Mouse (Mus musculus) adrenal gland, postnatal 36 days (tissue): ENCODE measurements around the gene Hnf4a. TPM values are rescaled to one million over a fixed set of nuclear protein-coding genes. Genes with fewer than 3 reads are reported as not detected.
A peak's percentile ranks its signal among the peaks of the same experiment; 100 is the strongest.

ENCODE experiments used
- DNase-seq, 2 experiments: peaks; one replicate each; pipeline ENCODE4 v3.0.0; 2021; ENCODE audit warnings: mixed read lengths in 1 of 2
- total RNA-seq, 2 experiments: library from RNA; stranded (reverse); gene quantifications; 2 replicates each; pipeline ENCODE4 v1.2.3; 2021

Gene Hnf4a
- total RNA-seq, 2 experiments from 2014 or later: 0.40 TPM; not detected in 1

DNA sequence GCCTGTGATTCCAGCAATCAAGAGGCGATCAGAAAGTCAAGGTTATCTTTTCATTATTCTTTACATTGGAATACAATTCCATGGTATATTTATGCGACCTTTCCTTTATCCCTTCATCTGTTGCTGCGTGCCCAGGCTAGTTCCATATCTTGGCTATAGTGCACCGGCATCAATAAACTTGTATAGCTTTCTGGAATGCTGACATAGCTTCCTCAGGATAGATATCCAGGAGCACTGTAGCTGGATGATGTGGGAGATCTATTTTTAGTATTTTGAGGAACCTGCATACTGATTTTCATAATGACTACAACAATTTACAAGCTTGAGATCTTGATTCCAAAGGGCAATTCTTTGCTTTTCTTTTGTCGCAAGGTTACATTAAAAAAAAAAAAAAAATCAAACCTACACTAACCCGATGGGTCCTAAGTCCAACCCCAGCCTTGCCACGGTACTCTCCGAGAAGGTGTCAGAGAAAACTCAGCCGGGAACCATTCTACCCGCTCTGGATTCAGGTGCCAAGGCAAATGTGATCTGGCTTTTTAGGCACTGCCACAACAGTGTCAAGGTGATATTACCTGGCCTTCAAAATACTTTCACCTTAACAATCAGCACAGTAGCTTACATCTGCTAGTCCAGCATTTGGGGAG, 87.2 kb downstream of the Hnf4a start:
- DNase-seq: no peak

DNA sequence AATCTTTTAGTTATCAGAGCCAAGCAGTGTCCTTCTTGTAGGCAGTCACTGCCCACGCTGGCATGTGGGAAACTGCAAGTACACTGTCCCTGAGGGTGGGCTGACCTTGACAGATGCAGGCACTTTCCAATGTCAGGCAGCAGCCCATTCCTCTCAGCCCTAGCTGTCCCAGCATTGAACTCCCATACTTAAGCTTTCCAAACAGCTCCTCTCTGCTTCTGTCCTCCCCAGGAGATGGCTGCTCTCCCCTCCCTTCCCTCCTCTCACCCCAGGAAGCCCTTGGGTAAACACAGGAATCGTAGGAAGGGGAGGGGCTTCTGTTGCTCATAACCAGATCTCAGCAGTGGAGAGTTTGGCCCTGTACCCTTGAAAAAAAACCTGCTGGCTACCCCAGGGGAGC, 88.5 kb downstream of the Hnf4a start:
- peak; percentile 47 to 52 for DNase-seq

DNA sequence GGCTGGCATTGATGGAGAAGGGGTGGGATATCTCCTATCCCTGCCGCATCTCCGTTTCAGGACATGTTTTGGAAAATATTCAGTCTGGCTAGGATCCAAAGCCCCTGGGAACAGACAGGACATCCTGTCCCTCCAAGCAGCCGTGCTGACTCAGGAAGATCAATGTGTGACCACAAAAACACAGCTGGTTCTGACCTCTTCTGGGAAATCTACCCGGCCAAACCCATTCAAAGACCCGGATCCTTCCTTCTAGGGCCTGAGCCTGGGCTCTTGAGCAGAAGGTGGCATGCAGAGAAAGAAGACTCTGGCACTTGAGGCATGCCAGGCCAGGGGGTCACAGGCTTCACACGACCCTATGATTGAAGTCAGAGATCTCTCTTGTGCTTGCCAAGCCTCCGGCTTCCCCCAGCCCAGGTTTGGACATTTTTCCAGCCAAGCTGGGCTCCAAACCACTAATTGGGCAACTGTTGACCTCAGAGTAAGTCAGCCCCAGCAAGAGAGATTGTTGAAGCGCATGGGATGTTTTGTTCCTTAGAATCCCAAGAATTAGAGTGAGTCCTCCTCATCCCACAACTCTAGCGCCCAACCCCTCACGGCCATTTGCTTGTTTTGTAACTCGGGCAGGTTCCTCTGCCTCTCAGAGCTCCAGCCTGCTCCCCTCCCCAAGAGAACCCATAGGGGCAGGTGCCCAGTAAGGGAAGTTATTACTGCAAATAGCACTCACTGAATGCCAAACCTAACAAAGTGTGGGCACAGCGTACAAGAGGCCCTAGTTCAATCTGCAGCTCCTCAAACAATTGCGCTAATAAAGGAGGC, 89.7 kb downstream of the Hnf4a start:
- DNase-seq: peak; percentile 50 to 79

DNA sequence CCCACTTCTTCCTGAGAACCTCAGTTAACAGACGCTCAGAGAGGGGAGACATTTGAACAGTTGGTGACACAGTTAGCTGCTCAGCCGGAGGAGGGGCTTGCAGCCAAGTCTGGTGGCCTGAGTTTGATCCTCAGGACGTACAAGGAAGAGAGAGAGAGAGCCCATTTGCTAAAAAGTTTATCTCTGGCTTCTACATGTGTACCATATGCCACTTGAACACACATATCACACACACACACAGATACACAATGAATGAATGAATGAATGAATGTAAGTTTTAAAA, 90.2 kb downstream of the Hnf4a start:
- DNase-seq: no peak

DNA sequence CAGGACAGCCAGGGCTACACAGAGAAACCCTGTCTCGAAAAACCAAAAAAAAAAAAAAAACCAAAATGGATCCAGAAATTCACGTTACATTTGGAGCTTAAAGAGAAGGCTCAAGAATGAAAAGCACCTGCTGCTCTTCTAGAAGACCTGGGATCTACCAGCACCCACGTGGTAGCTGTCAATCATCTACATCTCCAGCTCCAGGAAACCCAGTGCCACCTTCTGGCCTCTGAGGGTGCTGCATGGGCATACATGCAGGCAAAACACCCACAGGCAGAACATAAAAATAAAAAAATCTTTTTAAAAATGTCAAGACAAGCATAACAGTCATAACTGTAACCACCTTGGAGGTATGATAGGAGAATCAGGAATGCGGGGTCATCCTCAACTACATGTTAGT, 91.1 kb downstream of the Hnf4a start:
- peak; percentile 59 to 69 for DNase-seq

DNA sequence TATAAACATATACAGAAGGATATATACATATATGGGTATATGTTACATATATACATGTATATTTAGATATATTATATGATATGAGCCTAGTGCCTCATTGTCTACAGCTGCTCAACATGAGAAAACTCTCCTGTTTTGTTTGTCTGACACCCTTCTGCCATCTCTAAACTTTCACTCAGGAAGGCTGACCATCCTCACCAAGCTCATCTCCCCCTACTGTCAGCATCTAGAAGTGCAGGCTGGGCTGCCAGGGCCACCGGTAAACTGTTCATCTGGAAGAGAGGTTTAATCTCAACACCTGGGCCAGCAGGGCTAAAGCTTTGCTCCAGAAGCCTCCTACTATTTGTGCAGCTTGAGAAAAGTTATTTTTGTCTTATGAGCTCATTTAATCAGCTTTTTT, 92.6 kb downstream of the Hnf4a start:
- DNase-seq: peak; percentile 77 to 85

DNA sequence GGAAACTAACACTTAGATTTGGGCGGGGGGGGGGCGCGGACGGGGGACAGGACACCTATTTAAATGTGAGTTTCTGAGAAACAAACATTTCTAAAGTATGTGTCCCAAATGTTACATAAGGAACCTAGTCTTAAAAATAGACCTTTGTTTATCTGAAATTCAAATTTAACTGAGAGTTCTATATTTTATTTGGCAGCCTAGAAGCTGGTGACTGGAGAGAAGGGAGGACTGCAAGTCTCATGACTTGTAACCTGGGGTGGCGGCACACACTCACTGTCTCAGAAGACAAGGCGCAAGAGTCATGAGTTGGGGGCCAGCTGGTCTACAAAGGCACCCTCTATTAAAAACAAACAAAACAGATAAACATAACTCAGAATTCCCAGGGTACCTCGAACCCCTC, 94.5 kb downstream of the Hnf4a start:
- no peak for DNase-seq

DNA sequence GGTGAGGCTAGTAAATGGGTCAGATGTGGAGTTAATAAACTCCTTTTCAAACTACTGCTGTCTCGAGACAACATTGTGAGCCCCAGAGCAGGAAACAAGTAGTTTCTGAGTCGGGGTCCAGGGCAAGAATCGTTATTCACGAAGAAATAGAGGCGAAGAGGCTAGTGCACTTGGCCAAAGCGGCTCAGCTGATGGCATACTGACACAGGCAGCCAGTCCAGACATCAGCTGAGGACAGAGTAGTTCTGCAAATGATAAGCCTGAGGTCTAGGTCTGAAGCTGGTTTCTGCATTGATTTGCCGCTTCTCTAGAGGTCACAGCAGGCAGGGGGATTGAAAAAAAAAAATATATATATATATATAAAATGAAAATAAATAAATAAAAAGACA, 95.1 kb downstream of the Hnf4a start:
- DNase-seq: no peak

DNA sequence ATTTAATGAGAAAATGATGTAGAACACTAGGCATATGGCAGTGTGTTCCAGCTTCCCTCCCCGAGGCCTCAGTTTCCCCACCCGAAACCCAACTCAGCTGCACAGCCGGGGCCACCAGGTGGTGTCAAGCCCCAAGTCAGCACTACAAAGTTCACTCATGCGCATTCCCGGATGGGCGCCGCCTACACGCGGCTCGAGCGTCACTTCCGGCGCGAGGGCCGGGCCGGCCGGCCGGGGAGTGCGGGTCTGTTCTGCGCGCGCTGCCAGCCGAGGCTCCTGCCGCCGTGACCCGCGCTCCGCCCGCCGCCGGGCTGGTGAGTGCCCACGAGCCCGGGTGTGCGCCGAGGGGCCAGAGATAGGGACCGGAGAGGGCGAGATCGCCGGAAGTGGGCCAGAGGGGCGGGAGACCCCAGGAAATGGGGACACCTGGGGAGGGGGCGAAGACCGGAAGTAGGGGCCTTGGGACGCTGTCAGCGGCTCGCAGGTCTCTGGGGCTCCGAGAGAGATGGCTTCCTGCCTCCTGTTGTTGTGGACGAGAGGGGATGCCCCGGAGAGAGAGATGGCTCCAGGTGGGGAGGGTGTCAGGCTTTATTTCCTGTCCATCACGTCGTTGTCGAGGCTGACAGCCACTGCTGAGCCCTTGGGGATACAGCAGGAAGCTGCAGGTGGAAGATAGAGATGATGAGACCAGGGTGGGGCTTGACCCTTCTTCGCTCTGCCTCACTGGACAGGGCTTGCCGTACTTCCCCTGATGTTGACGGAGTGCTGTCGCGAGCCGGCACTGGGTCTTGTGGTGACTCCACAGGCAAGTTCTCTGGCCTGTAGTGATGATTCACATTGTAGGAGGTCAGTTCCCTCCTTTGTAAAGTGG, 95.7 kb downstream of the Hnf4a start, which contains the start of gene Ttpal:
TSS of gene Ttpal (plus strand) at position 214 of the 871 bp plus-strand sequence.
- peak; percentile 92 to 93 for DNase-seq

DNA sequence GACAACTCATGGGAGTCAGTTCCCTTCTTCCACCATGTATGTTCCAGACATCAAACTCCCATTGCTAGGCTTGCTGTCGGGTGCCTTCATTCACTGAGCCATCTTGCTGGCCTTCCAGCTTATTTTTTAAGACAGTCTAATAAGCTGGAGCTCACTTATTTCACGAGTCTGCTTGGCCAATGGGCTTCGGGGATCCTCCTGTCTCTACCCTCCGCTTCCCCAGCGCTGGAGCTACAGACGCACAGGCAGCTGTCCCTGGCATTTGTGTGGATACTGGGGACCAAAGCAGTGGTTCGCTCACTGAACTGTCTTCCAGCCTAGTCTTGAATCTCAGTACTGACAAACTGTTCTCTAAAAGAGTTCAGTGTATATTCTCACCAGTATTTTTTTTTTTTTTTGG, 99.6 kb downstream of the Hnf4a start:
- DNase-seq: no peak

DNA sequence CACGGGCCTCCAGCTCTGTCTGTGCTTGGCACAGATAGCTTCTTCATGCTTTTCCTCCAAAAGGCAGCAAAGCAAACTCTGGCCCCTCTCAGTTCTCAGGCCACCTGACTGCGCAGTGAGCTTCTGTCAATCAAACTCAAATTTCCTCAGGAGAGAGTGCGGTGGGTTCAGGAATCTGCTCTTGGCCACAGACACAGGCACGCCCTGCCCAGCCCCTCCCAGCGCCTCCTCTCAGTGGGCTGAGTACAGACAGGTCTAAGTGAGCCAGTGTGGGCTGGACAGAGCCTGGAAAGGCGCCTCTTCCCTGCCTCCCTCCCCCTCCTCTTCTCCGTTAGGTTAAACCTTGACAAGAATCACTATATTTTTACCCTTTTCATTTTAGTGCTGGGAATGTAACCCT, 101.4 kb downstream of the Hnf4a start:
- DNase-seq: no peak

DNA sequence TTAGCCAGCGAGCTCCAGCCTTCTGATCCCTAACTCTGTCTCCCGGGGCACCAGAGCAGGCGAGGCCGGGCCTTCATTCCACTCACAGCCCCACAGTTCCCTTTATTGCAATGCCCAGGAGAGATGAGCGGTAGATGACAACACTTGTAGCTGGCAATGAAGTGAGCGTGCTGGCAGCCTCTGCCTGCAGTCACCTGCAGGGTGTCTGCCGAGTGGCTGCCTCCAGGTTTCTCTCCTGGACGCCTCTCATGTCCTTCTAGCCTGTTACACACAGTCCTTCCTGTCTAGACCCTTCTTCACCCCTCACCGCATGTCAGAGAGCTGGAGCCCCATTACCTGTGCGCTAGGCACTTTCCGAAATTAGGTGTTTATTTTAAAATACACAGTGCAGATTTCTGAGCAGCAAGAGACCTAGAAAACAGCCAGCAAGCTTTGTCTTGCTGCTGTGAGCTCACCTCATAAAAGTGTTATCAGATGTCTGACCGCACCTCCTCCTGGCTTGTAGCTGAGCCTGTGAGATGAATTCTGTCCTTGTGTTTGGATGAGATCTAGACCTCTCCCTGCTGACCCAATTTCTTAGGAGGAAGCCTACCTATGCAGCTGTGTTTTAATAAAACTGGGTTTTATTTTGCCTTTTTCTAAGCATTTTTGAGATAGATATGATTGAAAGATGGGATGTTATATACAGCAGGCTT, 102.8 kb downstream of the Hnf4a start:
- DNase-seq: no peak

DNA sequence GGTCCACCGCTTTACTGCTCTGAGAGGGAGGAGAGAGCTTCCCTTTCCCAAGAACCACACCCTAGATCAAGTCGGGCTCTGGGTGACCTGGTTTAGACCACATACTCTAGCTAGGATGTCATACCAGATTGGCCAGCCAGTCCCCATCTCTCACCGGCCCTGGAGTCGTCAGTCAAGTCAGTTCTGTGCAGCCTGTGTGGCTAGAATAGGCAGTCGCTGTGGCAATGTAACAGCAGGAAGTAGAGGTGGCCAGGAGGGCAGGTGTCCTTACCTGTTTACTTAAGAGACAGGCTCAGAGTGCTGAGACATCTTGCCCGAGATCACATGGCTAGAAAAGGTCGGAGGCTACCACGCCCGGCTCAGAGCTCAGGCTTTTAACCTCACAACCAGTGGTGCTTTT, 104.6 kb downstream of the Hnf4a start:
- no peak for DNase-seq

DNA sequence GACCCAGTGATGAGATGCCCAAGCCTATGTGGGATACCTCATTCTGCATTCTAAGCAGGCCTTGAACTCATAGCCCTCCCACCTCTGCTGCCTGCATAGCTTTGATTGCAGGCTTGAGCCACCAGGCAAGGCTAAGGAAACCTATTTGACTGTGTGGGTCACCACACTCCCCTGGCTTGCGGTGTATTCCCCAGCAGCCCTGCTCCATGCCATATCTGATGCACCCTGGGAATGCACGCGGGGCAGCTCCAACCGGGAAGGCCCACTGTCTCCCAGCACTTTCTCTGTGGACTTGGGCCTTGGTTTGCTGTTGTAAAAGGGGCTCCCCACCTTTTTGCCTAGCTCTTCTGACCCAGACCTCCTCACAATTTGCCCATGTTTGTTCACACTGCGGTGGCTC, 106.6 kb downstream of the Hnf4a start:
- DNase-seq: no peak

DNA sequence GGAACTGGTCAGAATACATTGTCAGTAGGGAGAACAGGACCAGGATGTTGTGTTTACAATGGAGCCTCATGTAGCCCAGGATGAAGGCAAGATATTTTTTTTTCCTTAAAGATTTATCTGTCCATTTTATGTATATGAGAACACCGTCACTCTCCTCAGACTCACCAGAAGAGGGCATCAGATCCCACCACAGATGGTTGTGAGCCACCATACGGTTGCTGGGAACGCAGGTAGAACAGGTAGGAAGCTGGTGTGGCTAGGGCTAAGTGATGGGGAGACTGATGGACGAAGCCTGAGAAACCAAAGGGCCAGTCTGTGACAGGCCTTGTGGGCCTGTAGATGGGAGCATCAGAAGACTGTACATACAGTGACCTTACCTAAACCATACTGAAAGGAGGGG, 107.4 kb downstream of the Hnf4a start:
- no peak for DNase-seq

DNA sequence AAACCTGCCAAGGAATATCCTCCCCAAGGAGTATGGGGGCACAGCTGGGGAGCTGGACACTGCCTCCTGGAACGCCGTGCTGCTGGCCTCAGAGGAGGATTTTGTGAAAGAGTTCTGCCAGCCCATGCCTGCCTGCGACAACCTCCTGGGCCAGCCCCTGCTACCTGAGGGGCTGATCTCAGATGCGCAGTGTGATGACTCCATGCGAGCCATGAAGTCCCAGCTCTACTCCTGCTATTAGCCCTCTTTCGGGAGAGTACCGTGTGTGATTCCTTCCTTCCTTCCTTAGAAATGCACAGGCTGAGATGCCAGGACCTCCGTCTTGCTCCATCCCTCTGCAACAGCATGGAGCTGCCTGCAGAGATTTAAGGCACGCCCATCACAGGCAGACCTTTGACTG, 108.8 kb downstream of the Hnf4a start:
- DNase-seq: no peak

DNA sequence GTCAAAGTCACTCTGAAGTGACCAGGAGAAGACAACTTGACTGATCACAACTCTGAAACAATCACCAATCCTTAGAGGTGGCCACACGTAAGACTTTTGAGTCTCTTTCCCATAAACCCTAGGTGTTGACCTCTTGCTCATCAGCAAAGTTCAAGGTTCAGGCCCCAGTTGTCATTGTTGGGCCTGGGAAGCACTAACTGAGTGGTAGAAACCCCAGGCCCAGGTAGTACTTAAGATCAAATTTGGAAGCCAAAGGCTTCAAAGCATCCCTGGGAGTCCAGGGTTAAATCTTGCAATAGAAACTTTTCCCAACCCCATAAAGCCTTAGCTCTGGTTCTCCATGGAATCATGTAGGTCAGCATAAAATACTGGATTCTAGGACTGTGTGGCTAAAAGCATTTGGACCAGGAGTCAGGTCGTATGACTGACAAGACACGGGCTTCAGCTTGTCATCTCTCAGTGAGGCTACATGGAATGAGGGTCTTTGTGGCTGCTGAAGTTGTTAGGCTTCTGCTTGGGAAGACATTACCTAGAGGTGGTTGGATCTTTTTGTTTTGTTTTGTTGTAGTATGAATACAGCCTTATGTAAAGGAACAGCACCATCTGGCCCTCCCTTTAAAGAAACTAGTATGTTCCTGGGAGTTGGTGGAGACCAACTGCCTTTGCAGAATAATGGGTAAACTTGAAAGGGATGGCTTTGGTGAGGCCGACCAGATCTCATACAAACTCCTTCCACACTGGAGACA, 109.5 kb downstream of the Hnf4a start:
- DNase-seq: no peak

DNA sequence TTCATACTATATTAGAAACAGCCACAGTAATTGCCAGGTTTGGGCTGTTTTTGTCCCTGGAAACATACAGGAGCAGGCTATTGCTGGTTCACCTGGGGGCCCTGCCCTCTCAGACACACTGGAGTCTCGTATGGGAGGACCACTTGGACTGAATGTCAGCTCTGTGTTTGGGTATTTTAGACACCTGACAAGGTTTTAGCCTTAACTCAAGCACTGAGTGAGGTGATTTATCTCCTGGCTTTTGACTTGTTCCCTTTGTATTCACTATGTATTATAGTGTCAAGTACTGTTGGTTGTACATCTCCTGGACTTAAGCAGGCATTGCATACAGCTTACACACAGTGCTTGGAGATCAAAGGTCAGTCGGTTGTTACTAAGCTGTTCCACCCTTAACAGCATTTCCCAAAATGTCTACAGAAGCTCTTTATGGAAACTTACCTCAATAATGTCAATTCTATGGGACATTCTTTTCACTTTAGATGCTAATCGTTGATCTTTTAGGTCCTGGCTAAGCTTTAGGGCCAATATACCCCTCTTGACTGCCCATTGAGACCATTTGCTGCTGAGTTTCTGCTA, 110.1 kb downstream of the Hnf4a start:
- no peak for DNase-seq

DNA sequence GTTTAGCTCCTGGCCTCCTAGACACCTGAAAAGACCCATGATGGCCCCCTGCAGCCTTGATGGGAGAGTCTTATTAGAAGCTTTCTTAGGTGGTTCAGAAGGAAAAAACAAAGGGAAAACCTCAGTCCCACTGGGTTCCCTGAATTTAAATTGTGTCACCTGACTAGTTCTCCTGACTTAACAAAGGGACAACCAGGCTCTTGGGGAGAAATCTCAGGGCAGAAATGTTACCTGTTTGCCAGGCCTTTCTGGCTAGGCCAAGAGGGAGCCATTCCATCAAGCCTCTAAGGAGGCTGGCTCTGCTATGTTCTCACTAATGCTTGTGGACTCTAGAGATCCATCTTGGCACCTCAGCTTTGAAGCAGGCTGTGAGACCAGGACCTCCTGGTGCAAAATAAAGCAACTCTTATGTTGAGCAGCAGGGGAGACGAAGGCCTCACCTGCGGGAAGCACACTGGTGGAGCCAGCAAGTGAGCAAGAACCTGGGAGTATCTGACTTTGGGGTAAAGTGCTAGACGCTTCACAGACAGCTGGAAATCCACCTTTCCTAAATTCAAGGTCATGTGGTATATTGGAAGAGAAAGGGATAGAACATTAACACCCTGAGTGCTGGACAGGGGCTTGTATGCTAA, 110.7 kb downstream of the Hnf4a start:
- no peak for DNase-seq

DNA sequence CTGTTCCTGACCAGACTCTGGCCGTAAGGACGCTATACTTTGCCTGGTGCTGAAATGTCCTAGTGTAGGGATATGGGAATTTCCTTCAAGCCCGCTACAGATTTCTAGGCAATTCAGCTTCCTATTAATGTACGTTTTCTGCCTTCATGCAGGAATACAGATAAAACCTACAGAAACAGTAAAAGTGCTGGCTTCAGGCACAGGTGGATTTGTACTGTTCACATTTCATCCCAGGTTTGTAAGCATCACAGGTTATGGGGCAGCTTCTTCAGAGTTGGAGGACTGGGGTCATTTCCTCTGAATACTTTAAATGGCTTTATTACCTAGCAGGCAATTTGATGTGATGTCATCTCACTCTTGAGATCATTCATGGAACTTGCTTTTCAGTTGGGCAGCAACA, 111.3 kb downstream of the Hnf4a start:
- no peak for DNase-seq

DNA sequence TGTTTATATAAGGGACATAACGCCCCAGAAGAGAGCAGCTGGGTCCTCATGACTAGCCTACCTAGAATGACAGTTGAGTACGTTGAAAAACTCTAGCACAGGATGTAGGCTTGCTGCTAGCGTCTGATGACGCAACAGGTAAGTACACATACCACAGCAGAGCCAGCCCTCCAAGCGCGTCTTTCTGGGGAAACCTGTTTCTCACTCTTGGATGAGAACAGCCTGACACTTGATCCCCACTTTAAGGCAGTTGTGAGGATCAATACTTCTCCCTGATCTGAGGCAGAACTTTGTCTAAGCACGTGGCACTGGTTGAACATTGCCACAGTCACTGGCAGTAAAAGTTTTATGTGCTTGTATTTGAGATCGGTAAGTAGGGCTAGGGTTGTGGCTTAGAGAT, 113.8 kb downstream of the Hnf4a start:
- no peak for DNase-seq
